Mouse (Mus musculus) thymus, adult 2 months (tissue): ENCODE data around the gene Uqcrq. TPM values are rescaled to one million over a fixed set of nuclear protein-coding genes. Genes with fewer than 3 reads are reported as not detected.

Source experiments
- DNase-seq: peaks from one replicate; pipeline ENCODE4 v3.0.0; 2021
- H3K27ac ChIP-seq: fragments of 200-500 bp; 2 replicates; pipeline ENCODE4 v1.5.1; 2012; ENCODE audit warnings: low read length, control low read depth; ENCODE audit not compliant: control insufficient read depth, insufficient read depth
- H3K27me3 ChIP-seq: fragments of 200-500 bp; 2 replicates; pipeline ENCODE4 v1.6.1; 2012; ENCODE audit warnings: mild to moderate bottlenecking, low read length, moderate library complexity, mixed read lengths; ENCODE audit not compliant: control insufficient read depth, insufficient read depth
- H3K36me3 ChIP-seq: fragments of 200-500 bp; 2 replicates; pipeline ENCODE4 v1.6.1; 2012; ENCODE audit warnings: mild to moderate bottlenecking, low read length, moderate library complexity; ENCODE audit not compliant: control insufficient read depth, insufficient read depth
- H3K4me1 ChIP-seq: fragments of 200-500 bp; replicated peaks from 2 replicates; pipeline ENCODE4 v1.6.1; 2012; ENCODE audit warnings: low read length; ENCODE audit not compliant: control insufficient read depth, insufficient read depth
- H3K4me3 ChIP-seq: fragments of 200-500 bp; 2 replicates; pipeline ENCODE4 v1.5.1; 2012; ENCODE audit warnings: mild to moderate bottlenecking, low read length, control low read depth, moderate library complexity; ENCODE audit not compliant: control insufficient read depth, insufficient read depth
- CTCF ChIP-seq: fragments of 200-500 bp; IDR thresholded peaks from 2 replicates; pipeline ENCODE4 v1.5.1; 2012; ENCODE audit warnings: mild to moderate bottlenecking, control low read depth, low read length, moderate library complexity, borderline replicate concordance; ENCODE audit not compliant: control insufficient read depth, poor library complexity, insufficient read depth; ENCODE audit errors: extremely low read depth
- POLR2A ChIP-seq: fragments of 200-500 bp; IDR thresholded peaks from 2 replicates; pipeline ENCODE4 v1.6.1; 2012; ENCODE audit warnings: mild to moderate bottlenecking, low read length, control low read depth, moderate library complexity; ENCODE audit not compliant: control insufficient read depth, poor library complexity, insufficient read depth; ENCODE audit errors: extremely low read depth
- WGBS: fragments of 180-500 bp; shearing (Covaris S2); methylation state at CpG from one replicate; pipeline ENCODE4 v1.1.7; 2018; 5-methylcytosine and 5-hydroxymethylcytosine counted together
- polyA plus RNA-seq: library from polyadenylated mRNA; depleted of rRNA; stranded (reverse); fragments of >200 nt; gene quantifications from 2 replicates; pipeline ENCODE4 v1.2.3, GENCODE M21; 2012; rRNA removed

Uqcrq gene
- polyA plus RNA-seq, 1 experiment = 566 TPM

GRCm38 (mm10) chr11:53383758-53384428 is 46.7 kb downstream of the Uqcrq start:
- Histone ChIP-seq H3K27me3 (no peaks in the 10 kb centered on the region), H3K36me3 (peaks cover 8% of the 10 kb centered on the region), H3K4me1 (no peaks in the 10 kb centered on the region), H3K27ac (no peak overlapping the region), H3K4me3 (no peak overlapping the region)
- no peak for DNase-seq
- WGBS = 99% methylated on average over 2 of the region's 2 CpGs
- no peak for TF ChIP-seq POLR2A
- no peak for TF ChIP-seq CTCF

GRCm38 (mm10) chr11:53378918-53379317 is 51.7 kb downstream of the Uqcrq start:
- WGBS = 94% methylated on average over 1 of the region's 1 CpGs
- peaks cover 17% of the 10 kb centered on the region for H3K36me3 ChIP-seq
- no peak overlapping the region for H3K4me3 ChIP-seq
- TF ChIP-seq POLR2A (no peak), CTCF (no peak)
- no peak for DNase-seq
- H3K27ac ChIP-seq = no peak overlapping the region
- no peaks in the 10 kb centered on the region for H3K4me1 ChIP-seq
- no peaks in the 10 kb centered on the region for H3K27me3 ChIP-seq

Other genes with a start within 250 kb of the Uqcrq start
- 29.3 and 41.9 TPM in 2 replicates for gene Hspa4, start 130.4 kb downstream of the Uqcrq start, polyA plus RNA-seq
- gene Zcchc10, start 106.2 kb downstream of the Uqcrq start, polyA plus RNA-seq = 8.4 and 8.7 TPM in 2 replicates
- gene Aff4, start 80.0 kb downstream of the Uqcrq start, polyA plus RNA-seq = 16.4 and 18.9 TPM in 2 replicates
- not detected in 2 replicates for gene Leap2, start 7.7 kb downstream of the Uqcrq start, polyA plus RNA-seq
- 0.91 and 1.5 TPM in 2 replicates for gene Gdf9, start 192 bp upstream of the Uqcrq start, polyA plus RNA-seq
- gene Gm10447, start 26.3 kb upstream of the Uqcrq start, polyA plus RNA-seq = 0.08 TPM in 1 of 2 replicates, not detected in the other
- 0.70 and 0.75 TPM in 2 replicates for gene Shroom1, start 26.4 kb upstream of the Uqcrq start, polyA plus RNA-seq
- not detected in 2 replicates for gene Gm9837, start 39.6 kb upstream of the Uqcrq start, polyA plus RNA-seq
- not detected in 2 replicates for gene Gm9945, start 49.3 kb upstream of the Uqcrq start, polyA plus RNA-seq
- gene Sowaha, start 49.4 kb upstream of the Uqcrq start, polyA plus RNA-seq = 0.18 and 0.23 TPM in 2 replicates
- gene Sept8, start 88.4 kb upstream of the Uqcrq start, polyA plus RNA-seq = 11.5 TPM in 2 replicates
- gene Kif3a, start 136.5 kb upstream of the Uqcrq start, polyA plus RNA-seq = 3.8 and 4.2 TPM in 2 replicates
- gene Il4, start 187.8 kb upstream of the Uqcrq start, polyA plus RNA-seq = 0.55 TPM in 1 of 2 replicates, not detected in the other
- gene Il13, start 203.9 kb upstream of the Uqcrq start, polyA plus RNA-seq = 8.5 and 10.4 TPM in 2 replicates